Mouse (Mus musculus) brain, adult 2 months (tissue): ENCODE results near the gene Snrpa1.

Experiments used
- DNase-seq: peaks from one replicate; pipeline ENCODE4 v3.0.0; 2011; ENCODE audit warnings: low read depth, low spot score

Snrpa1 gene

GRCm38 (mm10) chr7:66113561-66113960 is 54.8 kb downstream of the Snrpa1 start:
- no peak for DNase-seq

GRCm38 (mm10) chr7:66115821-66116343 is 57.1 kb downstream of the Snrpa1 start:
- DNase-seq = no peak

GRCm38 (mm10) chr7:66116906-66117482 is 58.2 kb downstream of the Snrpa1 start:
- peak; percentile 19 for DNase-seq

GRCm38 (mm10) chr7:66118046-66118445 is 59.2 kb downstream of the Snrpa1 start:
- DNase-seq = peak; percentile 43

GRCm38 (mm10) chr7:66118796-66119195 is 60.0 kb downstream of the Snrpa1 start:
- no peak for DNase-seq

GRCm38 (mm10) chr7:66120139-66120538 is 61.3 kb downstream of the Snrpa1 start:
- DNase-seq = peak; percentile 85

GRCm38 (mm10) chr7:66120702-66121396 is 62.0 kb downstream of the Snrpa1 start:
- DNase-seq = peak; percentile 70
